Mouse (Mus musculus) ES-E14 (cell line): Measurements from ENCODE around the gene Ctdnep1.

Experiments
- CHD2 ChIP-seq: IDR thresholded peaks from 2 replicates; pipeline ENCODE4 v1.6.1; 2014; ENCODE audit warnings: mild to moderate bottlenecking, low read depth, low read length, inconsistent platforms
- HCFC1 ChIP-seq: IDR thresholded peaks from 2 replicates; pipeline ENCODE4 v1.6.1; 2012; ENCODE audit warnings: low read length, inconsistent platforms, borderline replicate concordance; ENCODE audit not compliant: insufficient read depth
- ZNF384 ChIP-seq: IDR thresholded peaks from 2 replicates; pipeline ENCODE4 v1.6.1; 2012; ENCODE audit warnings: low read depth, low read length, inconsistent platforms

GRCm38 (mm10) chr11:69932254-69932653, 48.7 kb upstream of the Ctdnep1 start:
- no peak for TF ChIP-seq CHD2
- TF ChIP-seq ZNF384: no peak
- no peak for TF ChIP-seq HCFC1
